Mouse (Mus musculus) brain, adult 2 months (tissue): ENCODE measurements around the gene Tmem191c.

ENCODE experiments used
- DNase-seq: peaks from one replicate; pipeline ENCODE4 v3.0.0; 2011; ENCODE audit warnings: low read depth, low spot score

Tmem191c gene

DNA sequence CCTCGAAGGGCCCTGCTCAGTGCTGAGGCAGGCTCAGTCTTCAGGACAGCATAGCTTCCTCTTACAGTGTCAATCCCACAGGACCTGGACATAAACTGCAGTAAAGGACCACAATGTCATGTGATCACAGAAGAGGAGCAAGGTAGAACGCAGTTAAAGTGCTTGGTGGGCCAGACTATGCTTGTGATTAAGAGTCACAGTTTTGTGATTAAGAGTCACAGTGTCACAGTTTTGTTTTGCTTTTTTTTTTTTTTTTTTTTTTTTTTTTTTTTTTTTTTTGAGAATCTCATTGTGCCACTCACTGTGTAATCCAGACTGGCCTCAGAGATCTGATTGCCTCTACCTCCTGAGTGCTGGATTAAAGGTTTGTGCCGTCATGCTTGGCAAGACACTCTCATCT lies 9.8 kb upstream of the Tmem191c start:
- no peak for DNase-seq

DNA sequence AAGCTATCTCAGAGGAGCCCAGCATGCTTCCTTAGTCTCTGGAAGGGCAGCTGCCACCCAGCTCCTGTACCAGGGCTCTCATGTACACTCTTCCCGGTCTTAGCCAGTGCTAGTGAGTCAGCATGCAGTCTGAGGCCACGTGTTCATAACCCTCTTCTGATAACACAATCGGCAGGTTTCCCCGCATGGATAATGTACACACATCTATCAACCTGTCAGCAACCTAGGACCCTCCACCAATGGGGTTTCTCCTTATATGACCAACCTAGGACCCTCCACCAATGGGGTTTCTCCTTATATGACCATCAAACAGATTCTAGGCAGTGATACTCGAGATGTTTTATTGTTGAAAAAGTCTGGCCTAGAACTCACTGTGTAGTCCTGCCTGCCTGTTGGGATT lies 7.9 kb upstream of the Tmem191c start:
- DNase-seq: no peak

DNA sequence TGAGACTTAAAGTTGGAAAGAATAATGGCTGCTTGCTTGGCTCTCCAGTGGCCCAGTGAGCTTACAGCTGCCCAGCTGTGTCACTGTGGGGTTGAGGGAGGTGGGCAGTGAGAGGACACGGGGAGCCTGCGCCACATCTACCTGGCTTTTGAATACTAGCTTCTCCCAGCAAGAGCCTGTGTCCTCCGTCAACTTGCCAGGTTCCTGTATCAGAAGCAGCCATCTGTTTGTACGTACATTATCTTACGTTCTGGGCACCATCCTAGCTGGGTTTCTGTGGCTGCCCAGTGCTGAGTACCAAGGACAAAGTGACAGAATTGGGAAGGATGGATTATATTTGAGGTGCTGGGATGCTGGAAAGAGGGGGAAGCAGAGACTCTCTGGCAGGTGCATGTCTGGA lies 6.0 kb upstream of the Tmem191c start:
- no peak for DNase-seq

DNA sequence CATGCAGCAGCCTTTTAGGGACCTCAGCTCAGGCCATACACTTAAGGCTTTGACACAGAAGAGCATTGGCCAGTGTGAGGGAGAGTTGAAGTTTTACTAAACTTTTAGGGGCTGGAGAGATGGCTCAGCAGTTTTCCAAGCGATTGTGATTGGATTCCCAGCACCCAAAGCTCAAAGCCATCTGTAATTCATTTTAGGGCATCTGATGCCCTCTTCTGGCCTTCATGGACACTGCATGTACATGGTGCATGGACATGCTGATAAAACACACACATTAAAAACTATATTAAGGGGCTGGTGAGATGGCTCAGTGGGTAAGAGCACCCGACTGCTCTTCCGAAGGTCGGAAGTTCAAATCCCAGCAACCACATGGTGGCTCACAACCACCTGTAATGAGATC lies 4.8 kb upstream of the Tmem191c start:
- DNase-seq: no peak

DNA sequence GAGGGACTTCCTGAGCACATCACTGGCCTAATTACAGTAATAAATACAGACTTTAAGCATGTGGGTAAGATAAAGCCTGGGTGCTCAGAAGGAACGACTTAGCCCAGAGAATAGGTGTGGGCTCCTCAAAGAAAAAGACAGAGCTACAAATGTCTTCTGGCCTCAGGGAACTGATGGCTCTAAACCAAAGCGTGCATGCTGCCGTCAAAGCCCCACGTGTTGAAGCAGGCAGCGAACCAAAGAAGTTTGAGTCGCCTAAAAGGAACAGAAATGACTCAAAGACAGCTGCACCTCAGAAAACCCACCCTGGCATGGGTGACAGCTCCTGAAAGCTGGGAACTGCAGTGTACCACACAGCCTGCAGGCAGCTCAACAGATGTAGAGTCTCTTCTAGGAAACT lies 4.0 kb upstream of the Tmem191c start:
- DNase-seq: no peak

DNA sequence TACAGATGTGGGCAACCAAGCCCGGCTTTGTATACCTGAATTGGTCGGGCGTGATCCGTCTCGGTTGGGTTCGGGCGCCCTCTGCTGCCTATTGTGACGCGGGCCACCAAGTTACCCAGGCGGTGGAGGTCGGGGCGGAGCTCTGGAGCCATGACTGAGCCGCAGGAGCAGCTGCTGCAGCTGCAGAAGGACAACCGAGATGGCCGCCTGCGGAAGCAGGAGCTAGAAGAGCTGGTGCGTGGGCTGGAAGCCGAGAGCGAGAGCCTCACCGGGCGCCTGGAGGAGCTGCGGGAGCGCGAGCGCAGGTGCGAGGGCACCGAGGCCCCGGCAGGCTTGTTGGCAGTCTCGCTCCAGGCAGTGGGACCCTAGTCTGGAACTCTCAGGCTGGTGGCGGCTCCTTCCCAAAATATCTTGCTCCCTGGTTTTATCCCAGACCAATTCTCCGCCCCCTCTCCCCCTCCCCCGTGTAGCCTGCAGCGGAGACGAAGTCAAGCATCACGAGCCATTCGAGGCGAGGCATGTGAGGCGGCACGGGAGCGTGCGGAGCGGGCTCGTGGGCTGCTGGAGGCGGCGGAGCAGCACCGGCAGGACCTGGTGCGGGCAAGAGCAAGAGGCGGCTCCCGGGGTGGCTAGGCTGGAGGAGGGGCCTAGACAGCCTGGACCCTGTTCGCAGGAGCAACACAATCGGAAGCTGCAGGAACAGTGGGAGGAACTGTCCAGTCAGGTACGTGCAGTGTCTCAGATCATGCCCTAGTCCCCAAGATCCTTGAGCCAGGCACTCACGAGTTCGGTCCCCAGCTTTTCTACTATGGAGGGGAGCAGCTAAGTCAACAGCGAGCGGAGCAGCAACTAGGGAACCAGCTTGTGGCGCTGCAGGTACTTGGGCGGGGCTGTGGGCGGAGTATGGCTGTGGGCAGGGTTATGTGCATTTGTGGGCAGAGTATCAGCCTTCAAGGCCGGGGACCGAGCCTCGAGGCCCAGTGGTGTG lies 581 bp downstream of the Tmem191c start:
- DNase-seq: peak; percentile 95

DNA sequence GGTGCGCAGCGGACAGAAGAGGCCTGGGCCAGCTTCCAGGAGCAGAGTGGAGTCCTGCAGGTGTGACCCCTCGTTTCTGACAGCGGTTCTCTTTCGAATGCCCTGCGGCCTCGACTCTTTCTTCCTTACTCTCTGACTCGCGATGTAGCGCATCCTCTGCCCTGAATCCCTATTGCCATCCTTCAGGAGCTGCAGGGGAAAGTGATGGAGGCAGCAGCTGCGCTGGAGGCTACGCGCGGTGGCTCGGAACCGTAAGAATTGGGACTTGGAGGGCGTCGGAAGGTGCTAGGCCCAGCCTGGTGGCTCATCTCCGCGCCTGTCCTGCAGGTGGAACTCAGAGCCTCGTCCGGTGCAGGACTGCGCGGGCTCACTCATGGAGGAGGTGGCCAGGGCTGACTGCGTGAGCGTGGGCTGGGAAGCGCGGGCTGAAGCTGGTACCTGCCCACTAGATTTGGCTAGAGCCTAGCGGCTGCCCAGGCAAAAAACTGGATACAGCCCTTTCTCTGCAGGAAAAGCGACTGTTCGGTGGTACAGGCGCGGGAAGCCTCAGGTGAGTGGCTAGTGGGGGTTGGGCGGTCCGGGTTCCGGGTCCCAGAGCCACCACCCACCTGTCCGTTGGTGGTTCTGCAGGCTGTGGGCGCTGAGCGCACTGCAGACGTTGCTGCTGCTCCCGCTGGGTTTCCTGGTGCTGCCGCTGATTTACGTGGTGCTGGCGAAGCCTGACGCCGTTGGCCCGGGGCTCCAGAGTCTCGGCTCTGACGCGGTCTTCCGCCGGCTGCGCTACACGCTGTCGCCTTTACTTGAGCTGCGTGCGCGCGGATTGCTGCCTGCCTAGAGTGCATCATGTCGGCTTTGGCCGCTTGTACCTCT lies 1.7 kb downstream of the Tmem191c start:
- peak; percentile 87 for DNase-seq

DNA sequence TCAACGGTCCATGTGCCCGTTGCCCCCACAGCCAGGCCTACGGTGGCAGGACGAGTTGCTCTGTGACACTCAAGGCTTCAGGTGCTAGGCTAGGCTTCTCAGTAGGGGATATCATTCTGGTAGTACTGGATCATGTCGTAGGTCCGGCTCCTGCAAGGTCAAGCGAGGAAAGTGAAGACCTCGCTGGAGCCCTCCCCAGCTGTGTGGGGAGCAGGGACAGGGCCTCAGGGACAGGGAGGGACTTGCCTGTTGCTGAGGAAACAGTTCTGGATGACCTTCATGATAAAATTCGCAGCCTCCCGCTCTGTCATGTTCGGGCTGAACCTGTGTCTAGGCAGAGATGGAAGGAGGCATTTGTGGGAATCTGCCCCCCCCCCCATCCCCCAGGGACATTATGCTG lies 4.6 kb downstream of the Tmem191c start:
- DNase-seq: no peak

DNA sequence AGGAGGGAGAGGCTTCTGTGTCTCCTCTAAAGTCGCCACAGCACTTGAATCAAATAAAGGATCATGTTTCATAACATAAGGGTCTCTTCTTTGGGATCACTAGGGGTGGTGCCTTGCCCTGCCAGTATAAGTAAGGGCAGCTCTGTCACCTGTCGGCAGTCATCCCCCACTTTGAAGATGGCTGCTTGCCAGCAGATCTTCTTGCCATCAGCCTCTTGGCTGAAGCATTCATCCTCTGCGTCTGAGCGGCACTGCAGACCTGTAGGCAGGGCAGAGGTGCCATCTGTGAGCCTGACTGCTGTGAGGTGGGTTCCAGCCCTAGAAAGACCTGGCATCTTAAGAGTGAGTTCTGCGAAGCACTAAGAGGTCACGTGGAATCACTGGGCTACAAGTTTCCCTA lies 7.3 kb downstream of the Tmem191c start:
- DNase-seq: peak; percentile 54

DNA sequence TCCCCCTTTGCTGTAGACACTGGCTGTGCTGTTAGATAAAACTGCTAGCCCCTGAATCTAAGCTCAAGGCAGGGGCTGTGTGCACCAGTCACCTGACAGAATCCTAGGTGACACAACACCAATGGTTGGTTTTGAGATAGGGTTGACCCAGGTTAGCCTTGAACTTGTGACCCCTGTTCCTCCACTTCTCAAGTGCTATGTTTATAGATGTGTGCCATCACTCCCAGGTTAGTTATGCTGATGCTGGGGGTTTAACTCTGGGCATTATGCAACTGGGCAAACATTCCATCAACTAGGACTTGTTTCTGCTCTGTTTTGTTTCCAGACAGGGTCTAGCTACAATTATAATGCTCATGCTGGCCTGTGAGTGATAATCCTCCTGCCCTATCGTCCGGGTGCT lies 11.2 kb downstream of the Tmem191c start:
- no peak for DNase-seq

DNA sequence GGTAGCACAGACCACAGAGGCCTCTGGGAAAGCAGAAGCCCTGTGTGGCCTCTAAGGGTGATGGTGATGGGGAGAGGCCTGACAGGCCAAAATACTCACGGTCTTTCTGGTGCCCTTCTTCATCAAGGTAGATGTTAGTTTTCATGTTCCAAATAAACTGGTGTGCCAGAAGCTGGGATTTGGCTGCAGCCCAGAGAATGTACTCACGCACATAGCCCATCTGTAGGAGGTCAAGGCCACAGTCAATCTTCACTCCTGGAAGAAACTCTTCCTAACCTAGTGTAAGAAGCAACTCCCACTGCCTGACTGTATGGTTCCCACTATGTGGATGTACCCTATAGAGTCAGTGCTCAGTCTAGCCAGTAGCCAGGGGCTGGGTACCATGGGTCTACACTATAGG lies 15.1 kb downstream of the Tmem191c start:
- DNase-seq: no peak

DNA sequence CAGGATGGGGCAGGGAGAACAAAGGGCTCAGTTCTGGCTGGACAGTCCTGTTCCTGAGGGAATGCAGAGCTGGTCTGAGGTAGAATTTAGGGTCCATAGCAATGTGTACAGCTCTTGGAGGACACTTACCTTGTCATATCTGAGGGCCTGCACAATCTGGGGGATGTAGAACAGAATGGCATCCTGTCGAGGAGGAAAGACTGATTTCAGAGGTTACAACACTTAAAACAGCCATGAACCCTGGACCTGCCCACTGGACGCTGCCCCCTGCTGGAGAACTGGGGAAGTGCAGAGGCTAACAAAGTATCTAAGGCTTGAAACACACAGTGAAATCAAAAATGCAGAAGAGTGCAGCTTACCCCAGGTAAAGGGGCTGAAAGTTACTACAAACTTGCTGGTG lies 16.9 kb downstream of the Tmem191c start:
- peak; percentile 72 for DNase-seq

DNA sequence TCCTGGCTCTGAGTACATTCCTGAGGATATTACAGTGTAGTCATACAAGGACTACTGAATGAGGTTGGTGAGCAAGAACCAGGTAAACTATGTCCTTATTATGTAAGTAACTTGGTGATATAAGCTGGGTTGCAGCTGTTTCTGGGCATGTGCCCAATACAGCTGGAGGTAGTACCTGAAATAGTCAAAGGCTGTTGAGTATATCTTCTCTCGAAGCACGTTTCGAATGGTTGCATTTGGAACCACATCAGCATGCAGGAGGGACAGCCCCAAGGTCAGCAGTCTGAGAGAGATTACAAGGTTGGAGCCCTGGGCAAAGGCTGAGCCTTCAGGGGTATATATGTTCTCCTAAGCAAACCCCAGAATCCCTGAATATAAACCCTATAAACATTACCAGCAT lies 24.9 kb downstream of the Tmem191c start:
- DNase-seq: no peak

DNA sequence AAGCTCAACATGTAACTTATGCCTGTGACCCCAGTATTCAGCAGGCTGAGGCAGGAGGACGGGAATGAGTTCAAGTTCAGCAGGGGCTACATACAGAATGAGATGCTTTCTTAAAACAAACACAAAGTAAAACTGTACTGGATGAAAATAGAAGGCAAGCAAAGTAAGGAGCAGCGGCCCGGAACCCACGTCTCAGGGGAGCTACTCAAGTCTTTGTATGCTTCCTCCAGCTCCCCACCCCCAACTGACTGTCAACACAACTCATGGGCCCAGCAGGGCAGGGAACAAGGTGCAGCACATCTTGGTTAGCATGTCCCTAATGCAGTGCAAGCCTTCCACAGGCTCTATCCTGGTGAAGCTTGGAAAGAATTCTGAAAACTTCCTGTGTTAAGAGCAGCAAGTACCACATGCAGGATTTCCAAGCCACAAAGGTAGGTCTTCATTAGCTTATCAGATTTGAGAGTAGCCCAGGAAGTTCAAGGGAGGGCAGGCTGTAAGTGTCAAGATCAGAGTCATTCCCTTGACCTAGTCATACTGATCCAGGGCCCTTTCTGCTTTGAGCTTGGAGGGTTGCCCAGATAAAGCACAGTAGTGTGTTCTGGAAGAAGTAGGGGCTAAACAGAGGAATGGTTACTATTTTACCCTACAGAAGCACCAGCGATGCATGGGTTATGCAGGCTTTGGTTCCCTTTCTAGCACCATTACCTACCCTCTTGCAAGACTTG lies 27.8 kb downstream of the Tmem191c start:
- no peak for DNase-seq

DNA sequence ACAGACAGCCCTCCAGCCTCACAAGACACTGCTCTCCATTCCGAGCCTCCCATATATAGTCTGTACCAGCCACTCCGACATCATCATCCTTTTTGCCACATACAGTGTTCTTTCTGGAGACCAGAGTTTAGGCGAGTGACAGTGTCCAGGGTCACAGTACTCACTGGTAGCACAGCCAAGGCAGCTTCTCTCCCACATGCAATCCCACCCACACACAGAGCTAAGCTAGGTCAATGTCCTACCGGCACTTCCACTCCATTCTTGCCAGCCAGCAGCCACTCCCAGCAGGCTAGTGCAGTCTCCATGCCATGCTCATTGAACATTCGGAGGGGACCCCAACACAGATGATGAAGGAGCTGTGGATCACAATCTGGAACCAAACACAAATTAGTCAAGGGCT lies 31.6 kb downstream of the Tmem191c start:
- DNase-seq: no peak

DNA sequence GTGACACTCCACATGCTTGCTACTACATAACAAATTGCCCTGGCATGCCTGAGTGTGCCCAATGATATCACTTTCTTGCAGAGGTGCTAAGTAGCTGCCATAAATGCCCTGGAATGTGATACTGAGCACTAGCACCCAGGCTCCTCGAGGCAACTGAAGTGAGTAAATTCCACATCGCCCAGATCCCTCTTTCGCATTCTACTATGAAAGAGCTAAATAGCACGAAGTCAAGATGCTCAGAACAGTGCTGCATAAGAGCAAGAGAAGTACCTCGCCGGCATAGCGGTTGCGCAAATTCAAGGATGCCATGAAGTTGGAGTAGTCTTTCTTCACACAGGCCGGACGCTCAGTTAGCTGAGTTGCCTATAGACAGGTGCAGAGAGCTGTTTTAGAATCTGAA lies 33.2 kb downstream of the Tmem191c start:
- DNase-seq: no peak

DNA sequence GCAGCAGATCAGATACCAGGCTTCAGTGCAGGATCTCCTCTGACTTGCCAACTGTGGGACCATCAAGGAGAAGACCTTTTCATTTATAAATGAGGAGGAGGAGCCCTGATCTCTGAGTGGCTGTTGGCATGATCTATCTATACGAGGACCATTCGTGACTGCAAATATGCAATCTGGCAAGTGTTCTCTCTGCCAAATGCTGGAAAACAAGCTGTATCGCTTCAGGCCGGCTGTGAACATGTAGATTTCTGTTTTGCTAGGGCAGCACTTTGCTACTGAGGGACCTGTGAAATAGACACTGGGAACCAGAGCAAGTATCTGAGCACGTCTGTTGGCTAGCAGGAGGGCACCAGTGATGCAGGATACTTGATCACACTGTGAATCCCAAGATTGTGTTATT lies 36.7 kb downstream of the Tmem191c start:
- DNase-seq: no peak

DNA sequence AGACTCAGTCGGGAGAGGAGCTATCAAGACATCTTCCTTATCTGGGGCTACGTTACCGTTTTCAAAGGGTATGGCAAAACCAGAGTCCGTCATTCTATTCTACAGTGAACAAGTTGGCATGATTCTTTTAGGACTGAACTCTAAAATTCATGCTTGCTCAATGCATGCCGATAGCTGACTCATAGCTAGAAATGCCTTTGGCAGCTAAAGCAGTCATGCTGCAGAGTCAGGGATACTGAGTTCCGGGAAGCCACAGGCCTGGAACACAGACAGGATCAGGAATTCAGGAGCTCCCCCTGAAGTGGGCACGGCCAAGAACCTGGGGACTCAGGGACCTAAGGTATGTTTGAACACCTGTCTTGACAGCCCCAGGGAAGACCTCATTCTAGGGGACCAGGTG lies 40.7 kb downstream of the Tmem191c start:
- DNase-seq: peak; percentile 73

DNA sequence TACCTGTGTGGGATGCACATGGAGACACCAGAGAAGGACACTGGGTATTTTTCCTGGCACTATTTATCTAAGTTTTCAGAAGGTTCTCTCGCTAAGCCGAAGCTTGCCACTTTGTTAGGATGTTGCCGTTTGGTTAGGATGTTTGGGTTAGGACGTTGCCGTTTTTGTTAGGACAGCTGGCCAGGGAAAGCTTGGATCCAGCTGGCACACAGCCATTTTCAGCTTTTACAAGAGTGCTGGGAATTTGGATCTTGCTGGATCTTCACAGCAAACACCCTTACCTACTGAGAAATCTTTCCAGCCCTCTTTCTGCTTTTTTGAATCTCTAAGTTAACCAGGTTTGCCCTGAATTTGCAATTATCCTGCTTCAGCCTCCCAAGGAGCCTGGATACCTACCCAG lies 45.6 kb downstream of the Tmem191c start:
- DNase-seq: peak; percentile 71

DNA sequence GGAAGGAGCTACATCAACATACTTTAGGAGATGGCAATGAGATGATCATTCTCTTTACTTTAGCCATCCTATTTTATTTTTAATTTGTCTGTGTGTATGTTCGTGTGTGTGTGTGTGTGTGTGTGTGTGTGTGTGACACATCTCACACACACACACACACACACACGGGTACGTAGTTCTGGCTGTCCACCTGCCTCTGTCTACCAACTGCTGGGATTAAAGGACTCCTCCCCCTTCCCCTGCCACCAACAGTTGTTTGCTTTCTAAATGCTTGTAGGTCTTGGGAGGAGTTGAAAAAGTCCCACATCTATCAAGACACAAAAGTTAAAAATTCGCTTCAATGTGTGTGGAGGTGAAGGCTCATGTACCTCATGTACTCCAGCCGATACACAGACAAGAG lies 48.9 kb downstream of the Tmem191c start:
- no peak for DNase-seq

DNA sequence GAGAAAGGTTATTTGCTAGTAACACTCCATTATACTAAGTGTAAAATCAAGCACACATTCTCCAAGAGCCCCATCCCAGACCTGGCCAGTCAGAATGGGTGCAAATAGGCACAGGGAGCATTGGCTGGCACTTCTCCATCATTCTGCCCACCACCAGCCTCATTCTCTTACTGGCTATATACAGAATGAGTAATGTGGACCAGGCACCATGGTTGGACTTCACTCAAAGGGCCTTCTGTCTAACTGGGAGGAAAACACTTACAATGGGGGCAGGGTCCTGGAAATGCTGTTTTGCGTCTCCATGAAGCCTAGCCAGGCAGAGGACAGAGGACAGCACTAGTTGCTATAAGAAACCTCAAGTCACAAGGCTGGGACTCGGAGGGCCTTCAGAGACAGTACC lies 50.2 kb downstream of the Tmem191c start:
- peak; percentile 53 for DNase-seq
